Mouse (Mus musculus): ENCODE measurements around the gene Rab5c.

Gene Rab5c

DNA sequence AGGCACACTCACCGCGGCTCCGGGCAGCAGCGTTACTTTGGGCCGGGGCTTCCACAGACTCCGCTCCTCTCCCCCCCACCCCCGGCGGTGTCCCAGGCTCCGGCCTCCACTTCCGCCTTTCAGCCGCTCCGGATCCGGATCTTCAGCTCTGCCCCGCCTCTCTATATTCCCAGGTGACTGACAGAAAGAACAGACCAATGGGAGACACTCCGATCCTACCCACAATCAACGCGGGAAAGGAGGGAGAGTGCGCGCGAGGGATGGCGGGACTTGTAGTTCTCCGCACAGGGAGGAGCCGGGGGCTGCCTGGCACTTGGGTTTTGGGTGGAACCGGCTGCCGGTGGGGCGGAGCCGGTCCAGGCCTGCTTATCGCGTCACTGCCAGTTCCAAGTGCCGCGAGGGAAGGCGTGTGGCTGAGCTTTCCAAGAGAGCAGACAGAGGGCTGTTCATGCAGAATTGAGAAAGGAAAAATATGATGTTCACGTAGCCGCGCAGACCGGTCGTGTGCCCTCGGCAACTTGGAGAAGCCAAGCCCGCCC is at the start of gene Rab5c:
TSS of gene Rab5c (minus strand) at position 150 of the 539 bp plus-strand sequence.
- DNase-seq (ENCODE audit: low spot score in 2 of 2), result peak; percentile 99 to 100

- DNase-seq (ENCODE audit: low spot score in 2 of 2), result no peak
These were observed 47.8 kb upstream of the Rab5c start for GRCm38 (mm10) chr11:100785774-100786173.

DNA sequence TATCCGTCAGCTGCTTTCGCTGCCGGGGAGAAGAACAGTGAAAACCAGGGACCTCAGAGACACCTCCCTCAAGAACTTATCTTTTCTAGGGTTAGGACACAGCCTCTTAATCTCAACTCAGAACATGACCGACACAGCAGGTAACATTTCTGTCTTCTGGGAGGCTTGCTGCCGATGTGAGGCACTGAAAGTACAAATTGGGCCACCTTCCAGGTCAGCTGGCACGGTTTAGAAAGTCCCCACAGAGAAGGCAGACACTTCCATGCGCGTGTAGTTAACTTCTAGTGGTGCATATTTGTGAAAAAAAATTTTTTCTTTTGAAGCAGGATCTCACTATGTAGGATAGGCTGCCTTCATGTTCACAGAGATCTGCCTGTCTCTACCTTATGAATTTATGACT is 46.3 kb upstream of the Rab5c start:
- no peak for DNase-seq (ENCODE audit: low spot score in 2 of 2)

GRCm38 (mm10) chr11:100782568-100782967 is 44.6 kb upstream of the Rab5c start:
- DNase-seq (ENCODE audit: low spot score in 2 of 2), result no peak

DNA sequence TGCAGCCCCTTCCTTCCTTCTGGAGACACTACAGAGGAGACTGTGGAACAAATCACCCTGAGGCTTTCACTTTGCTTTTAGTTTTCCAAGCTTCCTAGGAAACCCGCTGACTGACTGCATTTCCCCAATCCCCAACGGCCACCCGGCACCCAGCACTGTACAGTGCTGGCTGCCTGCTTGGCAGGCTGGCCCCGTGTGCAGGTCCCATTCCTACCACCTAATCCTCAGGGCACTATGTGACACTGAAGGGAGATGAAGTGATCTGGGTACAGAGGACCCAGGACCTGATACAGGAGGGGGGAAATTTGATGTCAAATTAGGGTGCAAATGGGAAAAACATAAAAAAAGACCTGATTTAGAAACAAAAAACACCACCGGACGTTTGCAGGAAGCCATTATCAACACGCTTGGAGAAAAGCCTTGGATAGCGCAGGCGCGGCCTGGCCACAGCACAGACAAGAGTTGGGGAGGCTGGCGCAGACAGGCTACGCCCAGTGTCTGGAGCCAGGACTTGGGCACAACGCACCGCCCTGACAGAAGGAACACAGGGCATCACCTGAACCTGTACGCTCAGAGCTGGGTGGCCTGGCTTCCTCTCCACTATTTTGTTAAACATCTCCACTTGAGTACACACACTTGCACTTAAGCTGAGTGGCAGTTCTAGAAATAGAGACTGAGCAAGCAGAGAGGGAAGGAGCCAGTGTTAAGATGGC is 43.9 kb upstream of the Rab5c start:
- DNase-seq (ENCODE audit: low spot score in 2 of 2), result no peak

GRCm38 (mm10) chr11:100780247-100780646 is 42.2 kb upstream of the Rab5c start:
- DNase-seq (ENCODE audit: low spot score in 2 of 2), result no peak

DNA sequence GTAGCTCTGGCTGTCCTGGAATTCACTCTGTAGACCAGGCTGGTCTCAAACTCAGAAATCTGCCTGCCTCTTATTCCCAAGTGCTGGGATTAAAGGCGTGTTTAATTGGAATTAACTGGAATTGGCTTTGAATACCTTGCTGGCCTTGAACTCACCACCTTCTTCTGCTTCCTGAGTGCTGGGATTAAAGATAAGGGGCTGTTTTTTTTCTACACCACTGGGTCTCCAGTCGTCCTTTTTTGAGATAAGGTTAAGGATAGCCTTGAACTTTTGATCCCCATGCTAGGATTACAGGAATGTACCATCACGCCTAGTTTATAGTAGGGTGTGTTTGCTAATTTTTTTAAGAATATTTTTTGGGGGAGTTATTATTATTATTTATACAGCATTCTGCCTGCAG is 40.1 kb upstream of the Rab5c start:
- DNase-seq (ENCODE audit: low spot score in 2 of 2), result no peak

- peak; percentile 76 for DNase-seq (ENCODE audit: low spot score in 2 of 2)
These were observed 37.9 kb upstream of the Rab5c start for GRCm38 (mm10) chr11:100775921-100776320.

DNA sequence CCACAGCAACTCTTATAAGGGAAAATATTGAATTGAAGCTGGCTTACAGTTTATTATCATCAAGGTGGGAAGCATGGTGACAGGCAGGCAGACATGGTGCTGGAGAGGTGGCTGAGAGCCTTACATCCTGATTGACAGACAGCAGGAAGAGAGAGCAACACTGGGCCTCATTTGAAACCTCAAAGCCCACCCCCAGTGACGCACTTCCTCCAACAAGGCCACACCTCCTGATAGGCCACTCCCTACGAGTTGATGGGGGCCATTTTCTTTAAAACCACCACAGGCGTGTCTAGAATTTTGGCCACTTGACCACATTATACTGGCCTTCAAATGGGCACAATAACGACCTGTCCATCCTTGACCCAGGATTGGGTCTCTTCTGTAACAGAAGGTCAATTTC is 36.2 kb upstream of the Rab5c start:
- no peak for DNase-seq (ENCODE audit: low spot score in 2 of 2)

DNA sequence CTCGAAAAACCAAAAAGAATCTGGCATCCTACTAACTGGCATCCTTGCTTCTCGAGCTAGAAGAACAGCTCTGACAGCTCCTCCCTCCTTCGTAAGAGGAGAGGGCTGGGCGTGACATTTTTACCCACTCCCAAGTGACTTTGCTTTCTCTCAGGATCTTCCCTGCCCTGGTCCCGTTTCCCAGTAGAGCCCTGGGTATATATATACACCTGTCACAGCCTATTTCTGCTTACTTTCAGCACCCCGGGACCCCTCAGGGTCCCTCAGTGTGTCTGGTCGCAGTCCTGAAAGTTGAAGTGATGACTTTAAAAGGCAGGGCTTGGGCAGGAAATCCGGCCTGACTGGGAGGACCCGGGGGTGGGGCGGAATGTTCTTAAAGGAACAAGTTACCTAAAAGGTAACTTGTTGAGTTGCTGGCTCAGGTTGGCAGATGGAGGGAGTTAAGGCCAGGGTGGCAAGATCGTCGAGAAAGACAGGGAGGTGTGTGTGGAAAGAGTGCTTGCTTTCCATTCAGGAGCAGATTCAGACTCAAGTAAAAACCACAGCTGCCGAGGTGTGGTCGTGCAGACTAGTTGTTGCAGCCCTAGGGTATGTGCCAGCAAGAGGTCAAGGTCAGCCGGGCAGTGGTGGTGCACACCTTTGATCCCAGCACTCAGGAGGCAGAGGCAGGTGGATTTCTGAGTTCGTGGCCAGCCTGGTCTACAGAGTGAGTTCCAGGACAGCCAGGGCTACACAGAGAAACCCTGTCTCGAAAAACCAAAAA is 32.8 kb upstream of the Rab5c start, which contains the start of gene Ghdc:
TSS of gene Ghdc (minus strand) at position 312 of the 763 bp plus-strand sequence.
- DNase-seq (ENCODE audit: low spot score in 2 of 2), result peak; percentile 83 to 88

DNA sequence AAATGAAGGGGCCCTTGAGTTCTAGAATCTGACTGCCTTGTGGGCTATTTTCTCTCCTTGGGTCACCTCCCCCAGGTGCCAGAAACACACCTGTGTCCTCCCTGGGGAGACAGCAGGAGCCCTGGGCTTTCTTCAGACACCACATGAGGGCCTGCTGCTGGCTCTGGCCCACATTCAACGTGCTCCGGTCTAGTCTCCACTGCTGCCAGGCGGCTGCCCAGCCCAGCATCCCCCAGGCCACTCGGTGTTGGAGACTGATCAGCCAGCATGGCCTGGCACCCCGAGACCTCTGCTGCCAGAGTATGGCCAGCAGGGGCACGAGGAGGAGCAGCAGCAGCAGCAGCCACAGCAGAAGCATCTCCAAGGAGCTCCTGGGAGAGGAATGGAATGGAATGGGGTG is 32.0 kb upstream of the Rab5c start:
- no peak for DNase-seq (ENCODE audit: low spot score in 2 of 2)

DNA sequence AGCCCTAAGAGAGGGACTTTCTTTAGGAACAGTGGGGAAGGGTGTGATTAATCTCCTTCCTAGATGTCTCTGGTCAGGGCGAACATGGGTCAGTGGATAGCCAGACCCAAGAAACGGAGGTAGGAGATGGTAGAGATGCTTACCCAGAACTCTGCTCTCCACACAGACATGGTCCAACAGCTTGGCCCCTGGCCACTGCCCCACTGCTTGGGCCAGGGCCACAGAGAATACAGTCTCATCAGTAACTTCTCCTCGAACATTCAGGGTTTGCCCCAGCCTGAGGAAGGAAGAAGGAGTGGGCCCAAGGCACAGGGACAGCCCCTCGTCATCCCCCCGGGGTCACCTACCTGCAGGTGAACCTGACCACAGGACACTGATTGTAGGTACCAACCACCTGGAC is 29.9 kb upstream of the Rab5c start:
- DNase-seq (ENCODE audit: low spot score in 2 of 2), result no peak

DNA sequence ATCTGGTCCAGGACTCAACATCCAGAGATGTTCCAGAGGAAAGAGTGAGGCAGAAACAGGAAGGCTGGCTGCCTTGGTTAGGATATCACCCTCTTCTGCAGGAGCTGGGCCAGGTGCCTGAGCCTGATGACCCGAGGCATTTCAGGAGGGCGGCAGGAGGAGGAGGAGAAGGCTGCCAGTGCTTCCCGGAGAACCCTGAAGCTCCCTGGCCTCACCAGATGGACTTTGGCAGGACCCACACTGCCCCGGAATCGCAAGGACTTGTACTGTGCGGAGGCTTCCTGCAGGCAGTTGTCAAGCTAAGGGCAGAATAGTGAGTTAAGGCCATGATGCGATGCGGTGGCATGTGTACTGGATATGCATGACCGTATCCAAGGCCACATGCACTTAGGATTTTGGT is 28.7 kb upstream of the Rab5c start:
- no peak for DNase-seq (ENCODE audit: low spot score in 2 of 2)

GRCm38 (mm10) chr11:100762831-100763230 is 24.8 kb upstream of the Rab5c start, which contains the start of gene Hcrt:
Gene Hcrt (minus strand): TSS chr11:100762931.
- DNase-seq (ENCODE audit: low spot score in 2 of 2), result no peak

DNA sequence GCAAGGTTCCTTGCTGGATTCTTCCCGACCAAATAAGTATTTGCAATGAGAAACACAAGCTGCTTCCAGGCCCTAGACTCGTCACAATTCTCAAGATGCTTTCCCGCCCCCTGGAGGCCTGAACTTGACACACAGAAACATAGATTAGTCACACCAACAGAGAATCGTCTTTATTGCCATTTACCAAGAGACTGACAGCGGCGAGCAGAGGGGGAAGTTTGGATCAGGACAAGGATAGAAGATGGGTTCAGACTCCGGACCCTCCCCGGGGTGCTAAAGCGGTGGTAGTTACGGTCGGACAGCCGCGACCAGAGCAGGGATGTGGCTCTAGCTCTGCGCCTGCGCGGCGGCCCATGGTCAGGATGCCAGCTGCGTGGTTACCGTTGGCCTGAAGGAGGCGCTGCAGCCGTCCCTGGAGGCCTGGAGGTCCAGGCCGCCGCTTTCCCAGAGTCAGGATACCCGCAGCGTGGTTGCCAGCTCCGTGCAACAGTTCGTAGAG is 23.6 kb upstream of the Rab5c start:
- peak; percentile 72 to 76 for DNase-seq (ENCODE audit: low spot score in 2 of 2)

DNA sequence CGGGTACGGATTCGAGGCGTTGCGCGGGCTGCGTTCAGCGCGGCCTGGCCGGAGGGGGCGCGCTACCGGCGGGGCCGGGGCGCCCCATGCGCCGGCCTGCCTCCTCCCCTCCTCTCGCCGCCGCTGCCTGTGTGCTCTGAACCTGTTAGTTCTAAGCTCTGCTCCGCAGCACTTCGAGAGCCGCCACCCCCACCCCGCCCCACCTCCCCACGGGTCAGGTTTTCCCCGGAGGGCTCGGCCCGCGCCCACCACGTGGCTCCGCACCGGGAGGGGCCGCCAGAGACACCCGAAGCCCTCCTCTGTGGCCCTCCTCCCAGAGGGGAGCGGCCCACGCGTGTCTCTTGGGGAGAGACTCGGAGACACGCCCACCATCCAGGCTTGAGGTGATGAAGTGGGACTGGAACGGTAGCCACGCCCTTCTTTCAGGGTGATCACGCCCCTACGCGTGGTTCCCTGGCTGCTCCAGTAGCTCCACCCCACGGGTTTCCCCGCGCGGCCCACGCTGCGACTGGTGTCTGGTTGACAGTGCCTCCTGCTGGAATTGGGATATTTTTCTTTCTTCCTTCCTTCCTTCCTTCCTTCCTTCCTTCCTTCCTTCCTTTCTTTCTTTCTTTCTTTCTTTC is 21.7 kb upstream of the Rab5c start, which contains the start of gene Kcnh4:
TSS of gene Kcnh4 (minus strand) at position 332 of the 623 bp plus-strand sequence.
- peak; percentile 82 to 83 for DNase-seq (ENCODE audit: low spot score in 2 of 2)

DNA sequence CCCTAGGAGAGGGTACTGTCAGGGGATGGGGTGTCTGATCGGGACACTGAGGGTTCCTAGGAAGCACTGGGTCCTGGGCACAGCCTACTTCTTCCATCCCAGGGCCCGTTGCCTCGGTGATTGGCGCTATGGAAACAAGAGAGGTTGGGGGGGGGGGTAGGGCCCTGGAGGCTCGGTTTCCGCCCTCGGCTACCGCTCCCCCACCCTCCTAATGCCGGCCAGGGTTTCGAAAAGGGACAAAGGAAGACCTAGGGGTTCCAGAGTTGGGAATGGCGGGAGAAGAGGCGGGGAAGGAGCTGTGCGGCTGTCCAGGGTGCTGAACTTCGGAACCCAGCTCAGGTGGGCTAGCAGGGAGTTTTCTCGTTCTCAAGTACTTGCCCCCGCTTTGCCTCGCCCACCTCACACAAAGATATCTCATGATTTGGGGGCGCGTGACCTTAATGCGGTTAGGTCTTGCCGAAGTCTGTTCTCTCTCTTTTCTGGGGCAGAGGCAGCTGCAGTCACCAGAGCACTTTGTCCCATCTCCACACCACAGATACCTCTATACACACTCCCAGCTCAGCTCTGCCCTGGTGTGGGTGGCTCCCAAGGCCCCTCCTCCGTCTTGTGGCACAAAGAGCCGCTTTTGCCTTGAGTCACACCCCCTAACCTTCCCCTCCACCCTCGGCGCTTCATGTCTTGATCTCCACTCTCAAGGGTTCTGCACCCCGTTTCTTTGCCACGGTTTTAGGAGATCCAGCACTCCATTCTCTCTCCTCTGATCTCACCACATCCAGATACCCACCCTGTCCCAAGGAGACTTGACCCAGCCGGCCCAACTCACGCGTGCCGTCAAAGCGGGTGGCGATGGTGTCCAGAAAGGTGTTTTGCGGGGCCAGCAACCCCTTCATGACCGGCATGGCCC is 20.9 kb upstream of the Rab5c start:
- DNase-seq (ENCODE audit: low spot score in 2 of 2), result no peak

GRCm38 (mm10) chr11:100757566-100757965 is 19.6 kb upstream of the Rab5c start:
- peak; percentile 45 to 52 for DNase-seq (ENCODE audit: low spot score in 2 of 2)

GRCm38 (mm10) chr11:100756476-100756875 is 18.5 kb upstream of the Rab5c start:
- DNase-seq (ENCODE audit: low spot score in 2 of 2), result no peak

- no peak for DNase-seq (ENCODE audit: low spot score in 2 of 2)
These were observed 16.7 kb upstream of the Rab5c start for GRCm38 (mm10) chr11:100754693-100755057.

Data from spleen, postnatal 36 days (tissue).